Mouse (Mus musculus) kidney, postnatal 4 days (tissue): ENCODE results near the gene Snurf.

ENCODE experiments used
- DNase-seq, 2 experiments: peaks; one replicate each; pipeline ENCODE4 v3.0.0; 2021; ENCODE audit warnings: mixed read lengths in 2 of 2

The Snurf gene

DNA sequence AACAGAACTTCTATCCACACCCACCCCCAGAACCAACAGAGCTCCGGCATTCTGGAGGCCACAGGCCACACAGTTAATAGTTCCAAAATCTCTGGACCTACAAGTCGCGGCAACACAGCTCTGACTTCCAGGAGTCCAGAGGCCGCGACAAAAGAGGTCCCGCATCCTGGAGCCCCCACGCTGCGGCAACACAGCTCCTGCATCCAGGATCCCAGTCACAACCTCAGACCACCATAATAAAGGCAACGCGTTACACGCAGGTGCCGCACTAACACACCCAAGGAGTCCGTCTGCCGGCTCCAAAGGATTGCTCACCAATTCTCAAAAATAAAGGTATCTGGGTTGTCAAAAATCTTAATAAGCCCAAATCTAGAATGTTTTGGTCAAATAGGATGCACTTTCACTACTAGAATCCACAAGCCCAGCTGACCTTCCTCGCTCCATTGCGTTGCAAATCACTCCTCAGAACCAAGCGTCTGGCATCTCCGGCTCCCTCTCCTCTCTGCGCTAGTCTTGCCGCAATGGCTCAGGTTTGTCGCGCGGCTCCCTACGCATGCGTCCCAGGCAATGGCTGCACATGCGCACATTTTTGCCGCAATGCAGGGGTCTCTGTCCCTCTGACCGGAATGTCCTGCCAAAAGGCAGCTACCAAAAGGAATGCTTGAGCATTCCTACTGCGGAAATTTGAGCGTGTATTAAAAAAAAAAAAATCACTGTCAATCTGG, at the start of gene Snurf, which contains the start of gene Gm38393:
TSS of gene Snurf (minus strand) at position 444 of the 725 bp plus-strand sequence.
TSS of gene Gm38393 (minus strand) at position 459 of the 725 bp plus-strand sequence.
- peak; percentile 78 to 83 for DNase-seq

DNA sequence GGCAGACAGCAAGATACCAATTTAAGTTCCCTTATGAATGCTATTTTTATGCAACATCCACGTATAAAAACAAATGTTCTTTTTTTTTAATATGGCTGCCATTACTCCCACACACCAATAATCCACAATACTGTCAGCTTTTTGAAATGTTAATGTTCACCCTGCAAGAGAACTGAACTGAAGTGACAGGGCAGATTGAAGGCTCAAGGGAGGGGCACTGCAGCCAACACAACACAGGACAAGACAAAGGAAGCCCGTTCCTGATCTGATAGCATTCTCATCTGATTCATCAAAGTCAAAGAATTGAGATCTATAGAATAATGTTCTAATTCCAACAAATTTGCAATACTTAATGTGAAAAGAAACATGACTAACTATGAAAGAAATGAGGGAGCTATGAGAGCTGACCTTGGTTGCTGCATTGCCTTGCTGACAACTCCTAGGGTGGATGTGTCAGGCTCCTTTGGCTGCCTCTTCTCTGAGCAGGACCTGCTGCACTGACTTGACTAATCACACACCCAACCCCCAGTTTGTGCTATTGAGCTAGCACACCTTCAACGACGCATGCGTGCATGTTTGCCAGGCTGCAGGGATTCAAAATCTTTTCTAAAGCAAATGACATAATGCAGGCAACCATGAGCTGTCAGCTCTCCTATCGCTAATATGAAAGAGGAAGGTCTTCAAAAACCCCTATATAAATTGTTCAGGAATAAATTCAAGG, 42.8 kb upstream of the Snurf start:
- DNase-seq = no peak

DNA sequence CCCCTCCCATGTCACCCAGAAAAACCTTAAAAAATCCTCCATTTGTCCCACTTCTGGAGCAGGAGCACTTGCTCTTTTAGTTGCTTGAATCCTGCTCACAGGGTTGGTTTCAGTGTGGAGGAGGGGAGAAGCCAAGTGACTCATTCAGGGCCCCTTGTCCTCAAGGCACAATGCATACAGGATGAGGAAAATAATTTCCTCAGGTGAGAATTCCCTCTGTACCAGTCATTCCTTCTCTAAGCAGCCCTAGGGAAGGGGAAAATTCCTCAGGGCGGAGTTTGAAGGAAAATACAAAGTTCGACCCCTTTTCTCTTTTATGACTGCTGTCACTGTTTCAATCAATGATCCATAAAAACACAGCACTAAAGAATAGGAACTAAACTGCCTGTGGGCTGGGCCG, 8.3 kb upstream of the Snurf start:
- DNase-seq = no peak

DNA sequence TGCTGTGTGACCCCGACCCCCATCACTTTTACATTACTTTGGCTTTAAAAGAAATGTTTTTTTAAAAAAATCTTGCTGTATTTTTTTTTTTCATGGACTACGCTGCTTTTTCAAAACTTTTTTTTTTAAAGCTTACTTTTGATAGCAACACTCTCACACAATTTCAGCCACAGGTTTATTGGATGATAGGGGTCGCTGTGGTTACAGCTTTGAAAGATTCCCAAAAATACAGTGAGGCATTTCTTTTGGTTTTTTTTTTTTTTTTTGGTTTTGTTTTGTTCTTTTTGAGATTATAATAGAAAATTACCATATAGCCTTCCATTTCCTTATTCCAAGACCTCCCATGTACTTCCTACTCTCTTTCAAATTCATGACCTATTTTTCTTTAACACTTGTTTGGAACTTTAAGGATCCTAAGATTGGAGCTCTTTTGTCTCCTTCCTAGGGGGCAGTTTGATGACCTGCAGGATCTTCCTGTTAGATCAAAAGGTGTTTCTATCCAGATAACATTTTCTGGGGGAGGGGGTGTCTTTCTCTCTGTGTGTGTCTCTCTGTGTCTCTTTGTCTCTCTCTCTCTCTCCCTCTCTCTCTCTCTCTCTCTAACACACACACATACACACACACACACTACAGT, 3.0 kb upstream of the Snurf start:
- DNase-seq = no peak

DNA sequence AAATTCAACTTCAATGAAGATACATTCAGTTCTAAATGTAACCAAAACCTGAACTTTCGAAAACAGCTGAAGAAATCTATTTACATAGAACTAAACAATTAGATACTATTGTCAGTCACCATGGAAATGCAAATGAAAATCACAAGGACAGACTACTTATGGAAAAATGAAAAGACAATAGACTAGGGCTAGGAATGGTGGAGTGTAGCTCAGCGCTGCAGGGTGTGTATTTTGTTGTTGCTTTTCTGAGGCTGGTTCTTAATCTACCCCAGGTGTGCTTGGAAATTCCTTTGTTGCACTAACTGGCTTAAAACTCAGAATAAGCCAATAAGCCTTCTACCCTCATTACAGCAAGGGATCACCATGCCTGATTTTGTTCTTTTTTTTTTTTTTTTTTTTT, 1.4 kb upstream of the Snurf start:
- no peak for DNase-seq

DNA sequence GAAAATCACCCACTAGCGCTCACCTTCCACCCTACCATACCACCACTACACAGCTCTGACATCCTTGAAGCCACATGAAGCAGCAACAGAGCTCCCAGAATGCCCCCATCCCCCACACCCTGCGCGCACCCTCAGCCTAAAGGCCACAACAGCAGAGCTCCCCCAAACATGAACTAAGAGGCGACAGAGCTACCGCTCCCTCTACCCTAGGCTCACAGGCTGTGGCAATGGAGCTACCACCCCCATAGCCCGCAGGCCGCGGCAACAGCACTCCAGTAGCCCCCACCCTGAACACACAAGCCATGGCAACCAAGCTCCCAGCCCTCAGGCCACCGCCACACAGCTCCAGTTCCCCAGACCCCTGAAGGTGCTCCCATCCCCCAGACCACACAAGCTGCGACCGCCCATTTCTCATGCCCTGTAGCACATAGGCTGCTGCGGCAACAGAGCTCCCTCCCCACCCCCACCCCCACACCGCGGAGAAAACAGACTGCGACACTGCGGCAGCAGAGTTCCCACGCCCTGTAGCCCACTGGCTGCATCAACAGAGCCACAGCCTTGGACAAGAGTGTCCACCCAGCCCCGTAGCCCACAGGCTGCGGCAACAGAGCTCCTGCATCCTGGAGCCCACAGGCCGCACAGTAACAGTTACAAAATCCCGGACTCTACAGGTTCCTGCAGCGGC, 786 bp downstream of the Snurf start:
- peak; percentile 41 to 67 for DNase-seq

DNA sequence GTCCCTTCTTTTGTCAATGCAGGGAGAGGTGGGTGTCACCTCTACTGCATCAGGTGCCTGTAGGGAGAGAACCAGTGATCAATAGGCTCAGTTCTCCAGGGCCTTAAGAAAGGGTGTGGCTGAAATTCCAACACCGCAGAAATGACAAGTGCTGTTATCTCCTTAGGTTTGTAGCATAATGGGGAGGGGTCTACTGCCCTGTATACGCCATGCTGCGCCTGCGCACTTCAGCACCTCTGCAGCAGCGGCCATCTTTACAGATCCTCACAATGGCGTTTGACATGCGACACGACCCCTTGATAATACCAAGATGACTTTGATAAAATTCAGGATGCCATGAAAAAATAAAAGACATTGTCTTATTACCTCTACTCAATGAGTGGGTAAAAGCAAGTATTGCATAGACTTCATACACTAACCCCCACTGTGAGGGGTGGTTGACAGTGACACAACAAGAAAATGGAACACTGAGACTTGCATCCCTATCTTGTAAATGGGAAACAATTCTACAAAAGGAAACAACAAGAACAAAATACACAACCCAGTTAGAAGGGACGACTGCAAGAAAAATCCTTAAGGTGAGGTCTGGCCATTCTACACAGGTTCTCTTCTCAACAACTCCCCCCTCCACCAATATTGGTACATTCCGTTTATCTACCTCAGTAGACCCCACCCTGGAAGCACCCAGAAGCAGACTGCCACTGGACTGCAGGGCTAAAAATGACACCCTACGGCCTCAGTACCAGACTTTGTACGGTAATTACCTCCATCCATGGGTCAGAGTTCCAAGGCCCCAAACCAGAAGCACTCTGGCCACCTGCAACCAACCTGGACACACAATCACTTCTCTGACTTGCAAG, 1.6 kb downstream of the Snurf start:
- peak; percentile 1 to 3 for DNase-seq

DNA sequence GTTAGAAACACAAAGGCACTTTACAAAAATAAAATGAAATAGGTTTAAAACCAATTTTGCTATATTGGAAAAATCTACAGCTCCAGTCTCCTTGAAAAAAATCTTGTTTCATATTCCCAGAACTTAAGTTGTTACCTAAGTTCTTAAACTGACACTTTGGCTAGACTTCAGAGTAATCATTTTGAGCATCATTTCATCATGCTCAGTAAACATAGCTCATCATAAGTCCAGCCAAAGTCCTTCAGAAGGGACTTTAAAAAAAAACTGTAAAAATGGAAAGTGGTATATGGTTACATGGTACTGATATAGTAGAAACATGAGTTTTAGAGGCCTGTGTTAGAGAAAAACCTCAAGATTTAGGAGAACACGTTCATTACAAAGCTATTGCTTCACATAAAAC, 26.2 kb downstream of the Snurf start:
- no peak for DNase-seq
